Mouse (Mus musculus): ENCODE results near the gene Plod1. TPM values are rescaled to one million over a fixed set of nuclear protein-coding genes. Genes with fewer than 3 reads are reported as not detected.
A peak's percentile ranks its signal among the peaks of the same experiment; 100 is the strongest.

Plod1 gene
- polyA plus RNA-seq, 1 experiment from 2014 or later, result 56.4 TPM

- Histone ChIP-seq H3K9ac (ENCODE audit: low read length) (peak within 1 kb of the TSS; percentile 96), H3K4me1 (ENCODE audit: control insufficient read depth, insufficient read depth, low read length) (peaks cover 14% of the 10 kb centered on the region)
- peak; percentile 94 for ATAC-seq (ENCODE audit: insufficient read depth, low FRiP score)
Observed at GRCm38 (mm10) chr4:147904313-147905089, 32.1 kb downstream of the Plod1 start, which contains the start of gene Mfn2. Mfn2 (minus strand) TSS chr4:147904704.

GRCm38 (mm10) chr4:147903601-147904000 lies 33.0 kb downstream of the Plod1 start:
- Histone ChIP-seq H3K9me3 (replicated peaks; ENCODE audit: control insufficient read depth, low read length) (no peaks in the 10 kb centered on the region), H3K9ac (ENCODE audit: low read length) (peak overlapping the region; percentile 96), H3K4me2 (ENCODE audit: low read depth, low read length) (peak overlapping the region; percentile 63), H3K27me3 (ENCODE audit: control insufficient read depth, insufficient read depth, low read length) (no peaks in the 10 kb centered on the region), H3K36me3 (ENCODE audit: control insufficient read depth, insufficient read depth, low read length) (no peaks in the 10 kb centered on the region), H3K27ac (ENCODE audit: low read length) (no peak overlapping the region), H3K4me3 (replicated peaks; ENCODE audit: low read length) (peak overlapping the region; percentile 90), H3K4me1 (ENCODE audit: control insufficient read depth, insufficient read depth, low read length) (peaks cover 14% of the 10 kb centered on the region)
- 70% methylated on average over 3 of the region's 3 CpGs for WGBS
- no peak for ATAC-seq (ENCODE audit: insufficient read depth, low FRiP score)

More at GRCm38 (mm10) chr4:147904313-147905089, 32.1 kb downstream of the Plod1 start, which contains the start of gene Mfn2:
- Histone ChIP-seq H3K36me3 (ENCODE audit: control insufficient read depth, insufficient read depth, low read length) (no peaks in the 10 kb centered on the region), H3K9me3 (replicated peaks; ENCODE audit: control insufficient read depth, low read length) (no peaks in the 10 kb centered on the region), H3K4me2 (ENCODE audit: low read depth, low read length) (peak within 1 kb of the TSS; percentile 63), H3K27me3 (ENCODE audit: control insufficient read depth, insufficient read depth, low read length) (no peaks in the 10 kb centered on the region), H3K4me3 (replicated peaks; ENCODE audit: low read length) (peak within 1 kb of the TSS; percentile 90), H3K27ac (ENCODE audit: low read length) (peak within 1 kb of the TSS; percentile 74)
- WGBS, result under 1% methylated on average over 58 of the region's 59 CpGs

GRCm38 (mm10) chr4:147902906-147903500 lies 33.6 kb downstream of the Plod1 start:
- Histone ChIP-seq H3K4me2 (ENCODE audit: low read depth, low read length) (peak overlapping the region; percentile 63; the same call in 1 of the 2 replicates), H3K9me3 (replicated peaks; ENCODE audit: control insufficient read depth, low read length) (no peaks in the 10 kb centered on the region), H3K9ac (ENCODE audit: low read length) (no peak overlapping the region), H3K27ac (ENCODE audit: low read length) (no peak overlapping the region), H3K27me3 (ENCODE audit: control insufficient read depth, insufficient read depth, low read length) (no peaks in the 10 kb centered on the region), H3K4me3 (replicated peaks; ENCODE audit: low read length) (no peak overlapping the region), H3K36me3 (ENCODE audit: control insufficient read depth, insufficient read depth, low read length) (no peaks in the 10 kb centered on the region; the same call in 1 of the 2 replicates), H3K4me1 (ENCODE audit: control insufficient read depth, insufficient read depth, low read length) (peaks cover 14% of the 10 kb centered on the region)
- 84% methylated on average over 12 of the region's 12 CpGs for WGBS
- no peak for ATAC-seq (ENCODE audit: insufficient read depth, low FRiP score)

- Histone ChIP-seq H3K4me1 (ENCODE audit: control insufficient read depth, insufficient read depth, low read length) (peaks cover 14% of the 10 kb centered on the region), H3K36me3 (ENCODE audit: control insufficient read depth, insufficient read depth, low read length) (peaks cover 6% of the 10 kb centered on the region; the same call in 1 of the 2 replicates), H3K27me3 (ENCODE audit: control insufficient read depth, insufficient read depth, low read length) (no peaks in the 10 kb centered on the region), H3K4me2 (ENCODE audit: low read depth, low read length) (no peak overlapping the region), H3K27ac (ENCODE audit: low read length) (no peak overlapping the region), H3K9ac (ENCODE audit: low read length) (no peak overlapping the region; the same call in 1 of the 2 replicates), H3K9me3 (replicated peaks; ENCODE audit: control insufficient read depth, low read length) (no peaks in the 10 kb centered on the region), H3K4me3 (replicated peaks; ENCODE audit: low read length) (no peak overlapping the region)
- ATAC-seq (ENCODE audit: insufficient read depth, low FRiP score), result 0 out of 2 replicates have a peak, but pooled peaks have one; percentile 26
- 79% methylated on average over 7 of the region's 7 CpGs for WGBS
Observed at GRCm38 (mm10) chr4:147900452-147900851, 36.1 kb downstream of the Plod1 start.

- Histone ChIP-seq H3K4me2 (ENCODE audit: low read depth, low read length) (no peak overlapping the region), H3K9ac (ENCODE audit: low read length) (no peak overlapping the region), H3K27ac (ENCODE audit: low read length) (no peak overlapping the region), H3K27me3 (ENCODE audit: control insufficient read depth, insufficient read depth, low read length) (no peaks in the 10 kb centered on the region), H3K4me1 (ENCODE audit: control insufficient read depth, insufficient read depth, low read length) (peaks cover 4% of the 10 kb centered on the region; the same call in 1 of the 2 replicates), H3K36me3 (ENCODE audit: control insufficient read depth, insufficient read depth, low read length) (peaks cover 7% of the 10 kb centered on the region; the same call in 1 of the 2 replicates), H3K4me3 (replicated peaks; ENCODE audit: low read length) (no peak overlapping the region), H3K9me3 (replicated peaks; ENCODE audit: control insufficient read depth, low read length) (no peaks in the 10 kb centered on the region)
- ATAC-seq (ENCODE audit: insufficient read depth, low FRiP score), result no peak
- WGBS, result 87% methylated on average over 3 of the region's 3 CpGs
Observed at GRCm38 (mm10) chr4:147897348-147897747, 39.2 kb downstream of the Plod1 start.

GRCm38 (mm10) chr4:147896411-147896810 lies 40.2 kb downstream of the Plod1 start:
- ATAC-seq (ENCODE audit: insufficient read depth, low FRiP score), result no peak
- no peak overlapping the region for H3K27ac ChIP-seq (ENCODE audit: low read length)
- no peak overlapping the region for H3K4me2 ChIP-seq (ENCODE audit: low read depth, low read length)
- no peak overlapping the region for H3K4me3 ChIP-seq (replicated peaks; ENCODE audit: low read length)
- peaks cover 4% of the 10 kb centered on the region; the same call in 1 of the 2 replicates for H3K4me1 ChIP-seq (ENCODE audit: control insufficient read depth, insufficient read depth, low read length)
- peaks cover 11% of the 10 kb centered on the region for H3K36me3 ChIP-seq (ENCODE audit: control insufficient read depth, insufficient read depth, low read length)
- no peaks in the 10 kb centered on the region for H3K9me3 ChIP-seq (replicated peaks; ENCODE audit: control insufficient read depth, low read length)
- H3K9ac ChIP-seq (ENCODE audit: low read length), result no peak overlapping the region
- no peaks in the 10 kb centered on the region for H3K27me3 ChIP-seq (ENCODE audit: control insufficient read depth, insufficient read depth, low read length)
- 47% methylated on average over 1 of the region's 1 CpGs for WGBS

GRCm38 (mm10) chr4:147895815-147896330 lies 40.7 kb downstream of the Plod1 start:
- Histone ChIP-seq H3K4me3 (replicated peaks; ENCODE audit: low read length) (no peak overlapping the region), H3K9me3 (replicated peaks; ENCODE audit: control insufficient read depth, low read length) (no peaks in the 10 kb centered on the region), H3K4me1 (ENCODE audit: control insufficient read depth, insufficient read depth, low read length) (peaks cover 2% of the 10 kb centered on the region; the same call in 1 of the 2 replicates), H3K4me2 (ENCODE audit: low read depth, low read length) (no peak overlapping the region), H3K36me3 (ENCODE audit: control insufficient read depth, insufficient read depth, low read length) (peaks cover 11% of the 10 kb centered on the region), H3K27me3 (ENCODE audit: control insufficient read depth, insufficient read depth, low read length) (no peaks in the 10 kb centered on the region), H3K27ac (ENCODE audit: low read length) (no peak overlapping the region), H3K9ac (ENCODE audit: low read length) (no peak overlapping the region)
- ATAC-seq (ENCODE audit: insufficient read depth, low FRiP score), result no peak
- 91% methylated on average over 4 of the region's 4 CpGs for WGBS

GRCm38 (mm10) chr4:147890341-147890740 lies 46.2 kb downstream of the Plod1 start:
- peaks cover 33% of the 10 kb centered on the region for H3K36me3 ChIP-seq (ENCODE audit: control insufficient read depth, insufficient read depth, low read length)
- 79% methylated on average over 6 of the region's 6 CpGs for WGBS

GRCm38 (mm10) chr4:147888237-147888636 lies 48.3 kb downstream of the Plod1 start:
- Histone ChIP-seq H3K4me1 (ENCODE audit: control insufficient read depth, insufficient read depth, low read length) (no peaks in the 10 kb centered on the region), H3K27ac (ENCODE audit: low read length) (no peak overlapping the region), H3K36me3 (ENCODE audit: control insufficient read depth, insufficient read depth, low read length) (peaks cover 40% of the 10 kb centered on the region), H3K9me3 (replicated peaks; ENCODE audit: control insufficient read depth, low read length) (no peaks in the 10 kb centered on the region), H3K9ac (ENCODE audit: low read length) (no peak overlapping the region), H3K4me2 (ENCODE audit: low read depth, low read length) (no peak overlapping the region), H3K4me3 (replicated peaks; ENCODE audit: low read length) (no peak overlapping the region), H3K27me3 (ENCODE audit: control insufficient read depth, insufficient read depth, low read length) (no peaks in the 10 kb centered on the region)
- ATAC-seq (ENCODE audit: insufficient read depth, low FRiP score), result no peak
- WGBS, result 87% methylated on average over 4 of the region's 4 CpGs

More at GRCm38 (mm10) chr4:147890341-147890740, 46.2 kb downstream of the Plod1 start:
- no peak overlapping the region for H3K27ac ChIP-seq (ENCODE audit: low read length)
- H3K4me2 ChIP-seq (ENCODE audit: low read depth, low read length), result no peak overlapping the region
- H3K27me3 ChIP-seq (ENCODE audit: control insufficient read depth, insufficient read depth, low read length), result no peaks in the 10 kb centered on the region
- no peak overlapping the region for H3K9ac ChIP-seq (ENCODE audit: low read length)
- H3K9me3 ChIP-seq (replicated peaks; ENCODE audit: control insufficient read depth, low read length), result no peaks in the 10 kb centered on the region
- no peak overlapping the region for H3K4me3 ChIP-seq (replicated peaks; ENCODE audit: low read length)
- no peaks in the 10 kb centered on the region for H3K4me1 ChIP-seq (ENCODE audit: control insufficient read depth, insufficient read depth, low read length)
- ATAC-seq (ENCODE audit: insufficient read depth, low FRiP score), result no peak

Data from stomach, embryonic 16.5 days (tissue).